Mouse (Mus musculus): ENCODE results near the gene Rasal1.

The Rasal1 gene

DNA sequence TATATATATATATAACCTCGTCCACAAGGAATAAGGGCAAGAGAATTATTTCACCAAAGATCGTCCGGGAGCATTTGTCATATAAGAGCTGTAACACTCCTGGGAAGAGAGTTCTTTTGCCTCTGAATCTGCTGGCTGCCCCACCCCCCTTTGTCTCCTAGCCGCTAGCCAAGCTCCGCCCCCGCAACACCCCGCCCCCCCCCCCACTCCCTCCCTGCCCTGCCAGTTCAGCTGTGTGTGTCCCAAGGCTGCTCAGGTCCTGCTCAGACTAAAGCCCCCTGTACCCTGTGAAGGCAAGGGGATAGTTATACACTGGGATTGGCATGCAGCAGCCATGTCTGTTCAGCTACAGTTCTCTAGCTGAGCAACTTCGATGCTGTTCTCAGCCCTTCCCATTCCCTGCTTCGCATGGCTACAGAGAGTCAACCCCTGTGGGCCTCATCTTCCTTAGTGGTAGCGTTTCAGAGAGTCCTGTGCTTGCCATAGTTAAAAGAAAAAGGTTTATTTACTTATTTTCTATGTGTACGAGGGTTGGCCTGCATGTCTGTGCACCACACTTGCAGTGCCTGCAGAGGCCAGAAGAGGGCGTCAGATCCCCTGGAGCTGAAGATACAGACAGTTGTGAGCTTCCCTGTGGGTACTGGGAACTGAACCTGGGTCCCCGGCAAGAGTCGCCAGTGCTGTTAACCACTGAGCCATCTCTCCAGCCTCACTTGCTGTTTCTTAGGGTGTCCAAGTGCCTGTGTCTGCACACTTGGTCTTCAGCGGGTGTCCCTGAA, 70.2 kb downstream of the Rasal1 start:
- no peak for DNase-seq (ENCODE audit: low read depth, low spot score)

GRCm38 (mm10) chr5:120721005-120721404, 72.4 kb downstream of the Rasal1 start:
- DNase-seq (ENCODE audit: low read depth, low spot score), result no peak

- no peak for DNase-seq (ENCODE audit: low read depth, low spot score)
These were observed 77.3 kb downstream of the Rasal1 start for GRCm38 (mm10) chr5:120725811-120726455.

Data from brain, embryonic 18.5 days (tissue).